Mouse (Mus musculus): Measurements from ENCODE around the gene Kif5c. TPM values are rescaled to one million over a fixed set of nuclear protein-coding genes. Genes with fewer than 3 reads are reported as not detected.

Kif5c gene
- polyA plus RNA-seq, 1 experiment from 2014 or later = 4.4 TPM

DNA sequence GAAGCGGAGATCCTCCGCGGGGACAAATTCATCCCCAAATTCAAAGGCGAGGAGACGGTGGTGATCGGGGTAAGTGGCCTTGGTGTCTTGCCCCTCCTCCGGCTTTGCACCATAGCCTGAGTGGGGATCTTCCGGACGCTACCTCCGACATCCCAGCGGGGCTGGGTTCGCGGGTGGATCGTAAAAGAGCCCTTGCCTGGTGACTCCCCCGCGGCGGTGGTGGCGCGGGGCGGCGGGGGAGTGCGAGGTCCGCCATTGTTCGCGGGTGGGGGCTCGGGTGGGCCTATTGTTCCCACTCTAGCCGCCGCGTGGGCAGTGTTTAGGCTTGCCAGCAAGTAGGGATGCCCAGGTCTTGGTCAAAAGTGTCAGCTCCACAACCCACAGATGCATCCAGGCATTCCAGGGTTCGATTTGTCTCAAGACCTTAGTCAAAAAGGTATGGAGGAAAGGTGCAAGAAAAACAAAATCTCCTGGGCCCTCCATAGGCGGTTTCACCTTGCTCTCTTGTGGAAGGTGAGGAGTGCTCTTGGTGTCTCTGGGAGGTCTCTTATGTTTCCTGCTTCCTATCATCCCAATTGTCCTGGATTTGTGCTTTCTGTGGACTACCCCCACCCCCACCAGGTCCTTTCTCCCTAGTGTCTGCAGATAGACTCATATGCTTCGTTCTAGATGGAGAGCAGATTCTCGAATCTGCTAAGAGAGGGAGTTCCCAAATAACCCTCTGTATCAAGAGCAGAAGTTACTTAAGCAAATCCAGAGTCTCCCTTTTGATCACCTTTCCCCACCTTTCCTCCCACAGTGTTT lies 823 bp downstream of the Kif5c start:
- peak; percentile 45; the same call in 1 of the 2 replicates for ATAC-seq
- H3K4me1 ChIP-seq (ENCODE audit: control insufficient read depth, insufficient read depth, low read length) = peaks cover 7% of the 10 kb centered on the region; the same call in 1 of the 2 replicates
- peak overlapping the region; percentile 73 for H3K4me3 ChIP-seq (ENCODE audit: low read length)
- no peak overlapping the region for H3K27ac ChIP-seq (ENCODE audit: low read length)
- H3K9ac ChIP-seq (ENCODE audit: low read depth, low read length) = peak overlapping the region; percentile 55
- 3% methylated on average over 33 of the region's 33 CpGs for WGBS
- H3K4me2 ChIP-seq (ENCODE audit: low read depth, low read length) = peak overlapping the region; percentile 98
- H3K36me3 ChIP-seq (ENCODE audit: control insufficient read depth, insufficient read depth, low read length) = no peaks in the 10 kb centered on the region
- H3K27me3 ChIP-seq (replicated peaks; ENCODE audit: control insufficient read depth, insufficient read depth, low read length) = peaks cover 17% of the 10 kb centered on the region
- no peaks in the 10 kb centered on the region for H3K9me3 ChIP-seq (ENCODE audit: control insufficient read depth, low read length)

DNA sequence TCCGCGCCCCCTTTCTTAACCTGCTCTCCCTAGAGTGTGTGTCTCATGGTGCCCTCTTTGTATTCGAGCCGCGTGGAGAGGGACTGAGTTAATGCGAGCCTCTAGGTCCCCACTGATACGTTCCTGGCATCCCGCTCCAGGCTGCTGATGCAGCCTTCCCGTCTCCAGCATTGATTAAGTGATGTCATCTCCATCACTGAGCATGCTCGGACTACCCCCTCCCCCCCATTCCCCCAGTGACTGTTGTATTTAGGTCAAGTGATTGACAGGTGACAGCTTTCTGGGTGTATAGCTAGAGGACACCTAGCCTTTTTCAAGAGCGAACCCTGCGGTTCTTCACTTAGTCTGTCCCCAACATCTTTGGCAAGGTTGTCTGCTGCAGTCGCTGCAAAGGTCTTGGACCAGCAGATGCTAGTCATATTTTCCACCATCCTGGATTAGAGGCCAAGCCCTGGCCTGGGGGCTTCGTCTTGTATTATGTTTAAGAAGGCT lies 1.6 kb downstream of the Kif5c start:
- Histone ChIP-seq H3K36me3 (ENCODE audit: control insufficient read depth, insufficient read depth, low read length) (no peaks in the 10 kb centered on the region), H3K27ac (ENCODE audit: low read length) (no peak overlapping the region), H3K4me1 (ENCODE audit: control insufficient read depth, insufficient read depth, low read length) (peaks cover 7% of the 10 kb centered on the region; the same call in 1 of the 2 replicates), H3K27me3 (replicated peaks; ENCODE audit: control insufficient read depth, insufficient read depth, low read length) (peaks cover 17% of the 10 kb centered on the region), H3K4me2 (ENCODE audit: low read depth, low read length) (no peak overlapping the region), H3K4me3 (ENCODE audit: low read length) (peak overlapping the region; percentile 11; the same call in 1 of the 2 replicates), H3K9me3 (ENCODE audit: control insufficient read depth, low read length) (no peaks in the 10 kb centered on the region), H3K9ac (ENCODE audit: low read depth, low read length) (no peak overlapping the region)
- 24% methylated on average over 14 of the region's 14 CpGs for WGBS
- no peak for ATAC-seq

DNA sequence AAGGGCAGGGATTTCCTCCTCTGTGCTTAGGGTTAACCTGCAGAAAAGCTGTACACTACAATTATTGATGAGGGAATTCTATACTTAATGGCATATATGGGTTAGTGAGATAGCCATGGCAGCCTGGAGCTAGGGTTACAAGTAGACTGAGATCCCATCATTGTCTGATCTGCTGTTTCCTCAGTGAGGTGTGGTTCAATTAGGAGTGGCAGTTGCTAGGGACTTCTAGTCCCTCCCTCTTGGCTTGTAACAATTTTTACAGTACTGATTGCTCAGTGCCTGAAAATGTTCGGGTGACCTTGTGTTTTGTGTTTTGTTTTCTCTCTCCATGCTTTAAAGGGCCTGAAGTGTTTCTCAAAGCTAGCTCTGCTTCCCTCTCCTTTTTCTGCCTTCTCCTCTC lies 2.1 kb downstream of the Kif5c start:
- H3K9me3 ChIP-seq (ENCODE audit: control insufficient read depth, low read length) = no peaks in the 10 kb centered on the region
- H3K4me2 ChIP-seq (ENCODE audit: low read depth, low read length) = no peak overlapping the region
- H3K4me1 ChIP-seq (ENCODE audit: control insufficient read depth, insufficient read depth, low read length) = peaks cover 7% of the 10 kb centered on the region; the same call in 1 of the 2 replicates
- no peak overlapping the region for H3K4me3 ChIP-seq (ENCODE audit: low read length)
- H3K36me3 ChIP-seq (ENCODE audit: control insufficient read depth, insufficient read depth, low read length) = no peaks in the 10 kb centered on the region
- ATAC-seq = no peak
- no peak overlapping the region for H3K9ac ChIP-seq (ENCODE audit: low read depth, low read length)
- H3K27me3 ChIP-seq (replicated peaks; ENCODE audit: control insufficient read depth, insufficient read depth, low read length) = peaks cover 17% of the 10 kb centered on the region
- WGBS = 82% methylated on average over 1 of the region's 1 CpGs
- H3K27ac ChIP-seq (ENCODE audit: low read length) = no peak overlapping the region

DNA sequence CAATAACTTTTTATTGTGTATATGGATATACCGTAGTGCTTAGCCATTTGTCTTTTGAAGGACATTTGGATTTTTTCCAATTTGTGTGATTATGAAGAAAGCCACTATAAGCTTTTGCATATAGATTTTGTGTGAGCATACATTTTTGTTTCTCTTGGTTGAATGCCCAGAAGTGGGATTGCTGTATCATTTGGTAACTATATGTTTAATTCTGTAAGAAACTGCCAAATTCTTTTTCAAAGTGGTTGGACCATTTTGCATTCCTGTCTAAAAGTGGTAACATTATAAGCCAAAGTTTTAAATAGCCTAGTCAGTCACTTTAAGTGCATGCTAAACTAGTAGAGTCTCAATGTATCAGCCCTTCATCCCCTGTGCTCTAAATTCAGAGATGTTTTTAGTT lies 6.5 kb downstream of the Kif5c start:
- H3K4me3 ChIP-seq (ENCODE audit: low read length) = no peak overlapping the region
- peaks cover 2% of the 10 kb centered on the region; the same call in 1 of the 2 replicates for H3K27me3 ChIP-seq (replicated peaks; ENCODE audit: control insufficient read depth, insufficient read depth, low read length)
- H3K36me3 ChIP-seq (ENCODE audit: control insufficient read depth, insufficient read depth, low read length) = no peaks in the 10 kb centered on the region
- H3K9me3 ChIP-seq (ENCODE audit: control insufficient read depth, low read length) = no peaks in the 10 kb centered on the region
- H3K4me1 ChIP-seq (ENCODE audit: control insufficient read depth, insufficient read depth, low read length) = no peaks in the 10 kb centered on the region
- H3K9ac ChIP-seq (ENCODE audit: low read depth, low read length) = no peak overlapping the region
- no peak overlapping the region for H3K4me2 ChIP-seq (ENCODE audit: low read depth, low read length)
- no peak for ATAC-seq
- H3K27ac ChIP-seq (ENCODE audit: low read length) = no peak overlapping the region
- 73% methylated on average over 1 of the region's 1 CpGs for WGBS

DNA sequence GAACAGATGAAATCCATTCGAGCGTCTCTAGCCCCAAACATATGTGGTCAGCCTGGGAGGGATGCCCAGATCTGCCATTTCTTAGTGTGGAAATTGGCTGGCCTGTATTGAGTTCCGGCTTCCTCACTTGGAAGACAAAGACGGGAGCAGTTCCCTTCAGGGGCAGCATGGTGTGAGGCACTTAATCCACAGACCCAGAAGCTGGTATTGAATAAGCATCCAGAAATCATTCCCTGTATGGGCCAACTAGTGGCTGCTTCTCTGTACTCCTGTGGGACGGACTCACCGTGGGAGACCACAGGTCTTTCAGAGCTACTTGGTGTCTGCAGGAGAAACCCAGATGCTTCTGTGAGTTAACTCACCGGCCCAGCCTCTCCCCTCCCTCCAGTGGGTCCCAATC lies 8.5 kb downstream of the Kif5c start:
- Histone ChIP-seq H3K27me3 (replicated peaks; ENCODE audit: control insufficient read depth, insufficient read depth, low read length) (no peaks in the 10 kb centered on the region), H3K36me3 (ENCODE audit: control insufficient read depth, insufficient read depth, low read length) (no peaks in the 10 kb centered on the region), H3K9ac (ENCODE audit: low read depth, low read length) (no peak overlapping the region), H3K4me2 (ENCODE audit: low read depth, low read length) (no peak overlapping the region), H3K27ac (ENCODE audit: low read length) (no peak overlapping the region), H3K4me3 (ENCODE audit: low read length) (no peak overlapping the region), H3K4me1 (ENCODE audit: control insufficient read depth, insufficient read depth, low read length) (no peaks in the 10 kb centered on the region), H3K9me3 (ENCODE audit: control insufficient read depth, low read length) (no peaks in the 10 kb centered on the region)
- no peak for ATAC-seq
- 66% methylated on average over 7 of the region's 7 CpGs for WGBS

DNA sequence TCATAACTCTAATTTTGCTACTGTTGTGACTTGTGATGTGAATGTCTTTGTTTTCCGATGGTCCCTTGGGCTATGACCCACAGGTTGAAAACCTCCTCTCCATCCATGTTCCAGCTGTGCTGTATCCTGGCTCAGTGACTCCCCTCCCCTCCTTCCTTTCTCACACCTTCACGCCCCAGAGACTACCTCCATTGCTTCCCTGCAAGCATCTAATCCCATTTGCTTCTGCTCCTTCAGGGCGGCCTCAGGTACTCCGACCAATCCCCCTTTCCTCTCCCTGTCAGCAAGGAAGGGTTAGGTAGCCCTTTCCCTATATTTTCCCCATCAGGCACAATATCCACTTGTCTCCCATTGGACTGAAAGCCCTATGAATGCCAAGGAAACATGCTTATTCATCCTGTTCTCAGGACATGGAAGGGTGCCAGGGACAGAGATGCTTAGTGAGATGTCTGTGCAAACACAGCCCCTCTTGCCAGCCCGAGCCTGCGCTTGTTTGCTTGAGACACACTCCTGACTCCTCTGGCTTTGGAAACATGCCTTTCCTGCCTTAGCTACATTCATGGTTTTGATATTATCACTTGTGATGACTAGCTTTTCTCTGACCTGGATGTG lies 9.1 kb downstream of the Kif5c start:
- no peaks in the 10 kb centered on the region for H3K36me3 ChIP-seq (ENCODE audit: control insufficient read depth, insufficient read depth, low read length)
- H3K9ac ChIP-seq (ENCODE audit: low read depth, low read length) = no peak overlapping the region
- no peak for ATAC-seq
- no peaks in the 10 kb centered on the region for H3K4me1 ChIP-seq (ENCODE audit: control insufficient read depth, insufficient read depth, low read length)
- 71% methylated on average over 6 of the region's 6 CpGs for WGBS
- no peak overlapping the region for H3K27ac ChIP-seq (ENCODE audit: low read length)
- no peaks in the 10 kb centered on the region for H3K27me3 ChIP-seq (replicated peaks; ENCODE audit: control insufficient read depth, insufficient read depth, low read length)
- H3K4me3 ChIP-seq (ENCODE audit: low read length) = no peak overlapping the region
- H3K4me2 ChIP-seq (ENCODE audit: low read depth, low read length) = no peak overlapping the region
- no peaks in the 10 kb centered on the region for H3K9me3 ChIP-seq (ENCODE audit: control insufficient read depth, low read length)

DNA sequence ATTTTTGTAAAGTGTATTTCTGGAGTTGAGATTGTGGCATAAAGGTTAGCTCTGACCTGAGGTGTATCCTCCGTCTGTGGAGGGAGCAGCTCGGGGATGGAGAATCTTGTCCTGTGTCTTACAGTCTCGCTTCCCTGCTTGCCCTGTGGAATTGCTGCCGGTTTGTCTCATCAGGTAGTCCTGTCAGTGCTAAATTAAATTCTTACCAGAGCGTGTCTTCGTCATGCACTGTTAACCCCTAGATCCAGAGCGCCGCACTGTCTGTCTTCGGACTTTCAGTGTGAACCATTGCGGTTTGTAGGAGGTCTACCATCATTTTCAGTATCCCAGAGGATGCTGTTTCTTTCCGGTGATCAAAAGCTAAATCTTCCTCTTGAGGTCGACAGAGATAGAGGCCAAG lies 10.1 kb downstream of the Kif5c start:
- 89% methylated on average over 12 of the region's 12 CpGs for WGBS
- Histone ChIP-seq H3K36me3 (ENCODE audit: control insufficient read depth, insufficient read depth, low read length) (no peaks in the 10 kb centered on the region), H3K27ac (ENCODE audit: low read length) (no peak overlapping the region), H3K9ac (ENCODE audit: low read depth, low read length) (no peak overlapping the region), H3K27me3 (replicated peaks; ENCODE audit: control insufficient read depth, insufficient read depth, low read length) (no peaks in the 10 kb centered on the region), H3K9me3 (ENCODE audit: control insufficient read depth, low read length) (no peaks in the 10 kb centered on the region), H3K4me1 (ENCODE audit: control insufficient read depth, insufficient read depth, low read length) (no peaks in the 10 kb centered on the region), H3K4me2 (ENCODE audit: low read depth, low read length) (no peak overlapping the region), H3K4me3 (ENCODE audit: low read length) (no peak overlapping the region)
- no peak for ATAC-seq

DNA sequence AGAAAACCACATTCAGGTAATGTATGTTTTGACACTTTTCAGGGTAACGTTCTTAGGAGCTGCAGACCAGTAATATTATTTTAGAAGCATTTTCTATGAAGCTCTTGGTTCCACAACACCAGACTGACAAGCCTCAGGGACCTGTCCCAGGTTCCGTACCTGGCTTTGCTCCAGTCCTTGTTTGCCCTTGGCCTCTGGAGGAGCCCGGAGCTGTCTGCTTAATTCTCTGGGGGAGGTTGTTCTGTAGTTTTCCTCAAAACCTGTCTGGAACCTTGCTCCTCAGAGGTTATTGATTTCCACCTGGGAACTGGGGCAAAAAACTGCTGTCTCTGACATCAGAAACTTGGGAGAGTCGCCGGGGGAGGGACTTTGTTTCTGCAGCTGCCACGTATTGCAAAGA lies 11.5 kb downstream of the Kif5c start:
- WGBS = 82% methylated on average over 6 of the region's 6 CpGs
- Histone ChIP-seq H3K4me1 (ENCODE audit: control insufficient read depth, insufficient read depth, low read length) (no peaks in the 10 kb centered on the region), H3K9ac (ENCODE audit: low read depth, low read length) (no peak overlapping the region), H3K4me3 (ENCODE audit: low read length) (no peak overlapping the region), H3K4me2 (ENCODE audit: low read depth, low read length) (no peak overlapping the region), H3K27ac (ENCODE audit: low read length) (no peak overlapping the region), H3K36me3 (ENCODE audit: control insufficient read depth, insufficient read depth, low read length) (no peaks in the 10 kb centered on the region), H3K27me3 (replicated peaks; ENCODE audit: control insufficient read depth, insufficient read depth, low read length) (no peaks in the 10 kb centered on the region), H3K9me3 (ENCODE audit: control insufficient read depth, low read length) (no peaks in the 10 kb centered on the region)
- ATAC-seq = no peak

DNA sequence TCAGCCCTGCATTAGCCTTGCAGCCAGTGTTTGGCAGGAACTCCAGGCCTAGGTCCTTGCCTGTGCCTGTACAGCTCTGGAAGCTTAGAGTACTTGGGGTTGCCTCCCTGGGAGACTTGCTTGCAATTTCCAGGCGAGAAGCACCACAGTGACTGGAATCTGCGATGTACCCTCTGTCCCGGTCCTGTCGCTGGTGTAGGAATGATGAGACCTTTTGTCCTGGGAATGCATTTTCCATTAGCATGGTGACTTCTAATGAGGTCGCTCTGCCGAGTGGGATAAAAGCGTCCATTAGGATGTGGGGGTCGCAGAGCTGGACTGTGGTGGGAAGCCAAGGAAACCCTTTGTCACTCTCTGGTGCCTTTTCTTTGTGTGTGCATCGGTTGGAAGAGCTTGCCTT lies 14.1 kb downstream of the Kif5c start:
- H3K4me1 ChIP-seq (ENCODE audit: control insufficient read depth, insufficient read depth, low read length) = no peaks in the 10 kb centered on the region
- no peak for ATAC-seq
- no peaks in the 10 kb centered on the region for H3K27me3 ChIP-seq (replicated peaks; ENCODE audit: control insufficient read depth, insufficient read depth, low read length)
- H3K9me3 ChIP-seq (ENCODE audit: control insufficient read depth, low read length) = no peaks in the 10 kb centered on the region
- H3K9ac ChIP-seq (ENCODE audit: low read depth, low read length) = no peak overlapping the region
- H3K36me3 ChIP-seq (ENCODE audit: control insufficient read depth, insufficient read depth, low read length) = no peaks in the 10 kb centered on the region
- no peak overlapping the region for H3K4me3 ChIP-seq (ENCODE audit: low read length)
- 63% methylated on average over 9 of the region's 9 CpGs for WGBS
- no peak overlapping the region for H3K27ac ChIP-seq (ENCODE audit: low read length)
- H3K4me2 ChIP-seq (ENCODE audit: low read depth, low read length) = no peak overlapping the region

Data from intestine, embryonic 16.5 days (tissue).